Mouse (Mus musculus) testis, adult 2 months (tissue): ENCODE measurements around the gene Slc2a1. TPM values are rescaled to one million over a fixed set of nuclear protein-coding genes. Genes with fewer than 3 reads are reported as not detected.

ENCODE experiments used
- H3K27ac ChIP-seq: fragments of 200-500 bp; 2 replicates; pipeline ENCODE4 v1.5.1; 2012; ENCODE audit warnings: low read depth, low read length; ENCODE audit not compliant: control insufficient read depth, insufficient read depth
- H3K27me3 ChIP-seq: fragments of 200-500 bp; 2 replicates; pipeline ENCODE4 v1.6.1; 2012; ENCODE audit warnings: mild to moderate bottlenecking, low read length, moderate library complexity; ENCODE audit not compliant: control insufficient read depth, insufficient read depth
- H3K36me3 ChIP-seq: fragments of 200-500 bp; 2 replicates; pipeline ENCODE4 v1.6.1; 2012; ENCODE audit warnings: mild to moderate bottlenecking, low read length; ENCODE audit not compliant: control insufficient read depth, insufficient read depth
- H3K4me1 ChIP-seq: fragments of 200-500 bp; 2 replicates; pipeline ENCODE4 v1.6.1; 2012; ENCODE audit warnings: low read length; ENCODE audit not compliant: control insufficient read depth, insufficient read depth
- H3K4me3 ChIP-seq: fragments of 200-500 bp; 2 replicates; pipeline ENCODE4 v1.5.1; 2012; ENCODE audit warnings: low read depth, mild to moderate bottlenecking, low read length, moderate library complexity, mixed read lengths; ENCODE audit not compliant: control insufficient read depth
- CTCF ChIP-seq: fragments of 200-500 bp; IDR thresholded peaks from 2 replicates; pipeline ENCODE4 v1.5.1; 2012; ENCODE audit warnings: low read depth, mild to moderate bottlenecking, inconsistent platforms, low read length, moderate library complexity; ENCODE audit not compliant: control insufficient read depth, insufficient read depth, insufficient replicate concordance
- POLR2A ChIP-seq: fragments of 200-500 bp; IDR thresholded peaks from 2 replicates; pipeline ENCODE4 v1.6.1; 2012; ENCODE audit warnings: low read depth, mild to moderate bottlenecking, inconsistent platforms, low read length, moderate library complexity; ENCODE audit not compliant: control insufficient read depth
- polyA plus RNA-seq: library from polyadenylated mRNA; depleted of rRNA; stranded (reverse); fragments of >200 nt; gene quantifications from 2 replicates; pipeline ENCODE4 v1.2.3, GENCODE M21; 2012

The Slc2a1 gene
- polyA plus RNA-seq, 1 experiment = 7.1 TPM

DNA sequence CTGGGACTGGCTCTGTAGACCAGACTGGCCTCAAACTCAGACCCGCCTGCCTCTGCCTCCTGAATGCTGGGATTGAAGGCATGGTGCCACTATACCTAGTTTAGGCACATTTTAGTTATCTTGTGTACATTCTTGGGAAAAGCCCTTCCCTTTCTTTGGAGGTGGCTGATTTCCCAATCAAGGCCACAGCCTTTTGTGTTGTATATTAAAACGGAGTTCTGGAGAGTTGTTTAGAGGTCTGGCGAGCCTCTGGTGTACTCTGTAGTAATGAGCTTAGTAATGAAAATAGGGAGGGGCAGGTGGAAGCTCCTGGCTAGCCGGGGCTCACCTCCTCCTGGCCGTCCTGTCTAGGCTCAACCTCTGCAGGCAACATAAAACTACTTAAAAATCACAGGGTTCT, 2.0 kb downstream of the Slc2a1 start:
- peaks cover 14% of the 10 kb centered on the region for H3K4me1 ChIP-seq
- H3K36me3 ChIP-seq = no peaks in the 10 kb centered on the region

DNA sequence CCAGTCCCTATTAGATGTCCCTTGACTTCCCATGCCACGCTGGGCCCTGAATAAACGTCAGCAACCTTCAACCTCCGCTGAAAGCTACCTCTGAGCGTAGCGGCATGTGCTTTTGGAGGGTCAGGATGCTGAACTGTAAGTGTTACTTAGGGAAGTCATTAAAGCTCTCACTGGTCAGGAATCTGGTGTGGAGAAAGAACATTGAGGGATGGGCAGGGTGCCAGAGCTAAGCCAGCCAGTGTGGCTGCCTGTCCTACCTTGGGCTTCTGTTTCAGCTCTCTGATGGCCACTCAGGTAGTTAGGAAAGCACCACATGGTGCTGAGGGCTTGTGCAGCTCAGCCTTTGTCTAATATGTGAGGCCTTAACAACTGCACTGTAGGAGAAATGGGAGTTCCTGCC, 2.9 kb downstream of the Slc2a1 start:
- no peak overlapping the region for H3K4me3 ChIP-seq
- no peaks in the 10 kb centered on the region for H3K36me3 ChIP-seq
- no peak overlapping the region for H3K27ac ChIP-seq
- no peaks in the 10 kb centered on the region for H3K27me3 ChIP-seq
- TF ChIP-seq CTCF = no peak
- no peak for TF ChIP-seq POLR2A
- peaks cover 11% of the 10 kb centered on the region for H3K4me1 ChIP-seq

More for the DNA sequence above, 2.0 kb downstream of the Slc2a1 start:
- H3K27me3 ChIP-seq = no peaks in the 10 kb centered on the region
- no peak overlapping the region for H3K27ac ChIP-seq
- H3K4me3 ChIP-seq = no peak overlapping the region
- TF ChIP-seq POLR2A (no peak), CTCF (no peak)

GRCm38 (mm10) chr4:119112256-119112885, 3.9 kb downstream of the Slc2a1 start:
- peaks cover 11% of the 10 kb centered on the region for H3K4me1 ChIP-seq
- H3K27ac ChIP-seq = no peak overlapping the region
- H3K4me3 ChIP-seq = no peak overlapping the region
- no peaks in the 10 kb centered on the region for H3K36me3 ChIP-seq
- no peaks in the 10 kb centered on the region for H3K27me3 ChIP-seq
- TF ChIP-seq CTCF = no peak
- TF ChIP-seq POLR2A = no peak

- Histone ChIP-seq H3K27ac (no peak overlapping the region), H3K4me1 (peaks cover 6% of the 10 kb centered on the region), H3K4me3 (no peak overlapping the region), H3K27me3 (no peaks in the 10 kb centered on the region), H3K36me3 (no peaks in the 10 kb centered on the region)
- TF ChIP-seq CTCF (no peak), POLR2A (no peak)
Measured at GRCm38 (mm10) chr4:119115611-119116070, 7.1 kb downstream of the Slc2a1 start.

- H3K4me3 ChIP-seq = no peak overlapping the region
- no peaks in the 10 kb centered on the region for H3K27me3 ChIP-seq
- TF ChIP-seq CTCF (no peak), POLR2A (no peak)
- peaks cover 10% of the 10 kb centered on the region for H3K4me1 ChIP-seq
- H3K27ac ChIP-seq = no peak overlapping the region
- H3K36me3 ChIP-seq = no peaks in the 10 kb centered on the region
Measured at GRCm38 (mm10) chr4:119116336-119116735, 7.8 kb downstream of the Slc2a1 start.

GRCm38 (mm10) chr4:119117571-119117970, 9.1 kb downstream of the Slc2a1 start:
- H3K36me3 ChIP-seq = no peaks in the 10 kb centered on the region
- peaks cover 10% of the 10 kb centered on the region for H3K4me1 ChIP-seq
- TF ChIP-seq CTCF = no peak
- TF ChIP-seq POLR2A = no peak

GRCm38 (mm10) chr4:119118659-119119077, 10.2 kb downstream of the Slc2a1 start:
- Histone ChIP-seq H3K27ac (no peak overlapping the region), H3K4me3 (no peak overlapping the region), H3K27me3 (no peaks in the 10 kb centered on the region), H3K4me1 (peaks cover 10% of the 10 kb centered on the region), H3K36me3 (no peaks in the 10 kb centered on the region)
- TF ChIP-seq CTCF (no peak), POLR2A (no peak)

More at GRCm38 (mm10) chr4:119117571-119117970, 9.1 kb downstream of the Slc2a1 start:
- Histone ChIP-seq H3K27ac (no peak overlapping the region), H3K27me3 (no peaks in the 10 kb centered on the region), H3K4me3 (no peak overlapping the region)
